ENCODE assay signal across 27 mouse cellular contexts in the genomic region with DNA sequence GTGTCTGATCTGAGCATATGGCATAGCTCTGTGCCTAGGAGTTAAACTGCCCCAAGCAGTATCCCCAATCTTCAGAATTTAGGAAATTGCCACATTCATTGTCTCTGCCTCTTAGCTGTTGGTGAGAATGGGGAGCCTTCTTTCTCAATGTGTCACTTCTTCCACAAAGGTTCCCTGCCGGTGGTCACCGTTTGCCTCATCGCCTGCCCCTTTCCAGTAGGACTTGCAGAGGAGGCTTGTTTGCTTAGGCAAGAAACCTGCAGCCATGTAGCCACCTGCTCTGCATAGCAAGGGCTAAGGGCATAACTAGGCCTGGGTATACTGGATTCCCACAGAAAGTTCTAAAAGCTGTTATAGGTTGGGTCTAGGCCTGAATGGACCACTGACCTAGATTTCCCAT. TPM values are rescaled to one million over a fixed set of nuclear protein-coding genes. Genes with fewer than 3 reads are reported as not detected.
"Had no signal": no experiment of that assay in that cellular context is flagged by ENCODE, and none has a peak within 500 bp of the region (broad histone marks: within the 10 kb centered on the region; RNA-seq: fewer than 3 reads in every experiment).

No protein-coding gene starts in this region.

- H3K36me3 ChIP-seq: kidney, embryonic 15.5 days; lung, embryonic 15.5 days; midbrain, embryonic 10.5 days had no signal

- H3K27ac ChIP-seq: kidney, embryonic 15.5 days; left cerebral cortex, adult 2 months; liver, embryonic 14.5 days; lung, embryonic 15.5 days; midbrain, embryonic 10.5 days; midbrain, embryonic 13.5 days had no signal

- ATAC-seq: midbrain, embryonic 13.5 days; midbrain, embryonic 16.5 days had no signal

- H3K27me3 ChIP-seq: kidney, embryonic 15.5 days; lung, embryonic 15.5 days; midbrain, embryonic 13.5 days had no signal

- DNase-seq: kidney, adult 11 months; kidney, adult 8-10 months; kidney, postnatal 10 days; kidney, postnatal 36 days; layer of hippocampus, postnatal 36 days; lung, adult 18-20 months; lung, postnatal 10 days; lung, postnatal 36 days; right cerebral cortex, adult 18-20 months; right cerebral cortex, postnatal 25 days; spleen, adult 18-20 months; thymus, adult 18-20 months; thymus, postnatal 14 days; thymus, postnatal 4 days had no signal

- H3K4me3 ChIP-seq: kidney, embryonic 15.5 days; left cerebral cortex, adult 2 months; lung, embryonic 15.5 days; midbrain, embryonic 10.5 days; midbrain, embryonic 13.5 days; myocyte had no signal

- H3K4me1 ChIP-seq: kidney, embryonic 15.5 days; lung, embryonic 15.5 days; midbrain, embryonic 10.5 days; midbrain, embryonic 13.5 days had no signal

- H3K9me3 ChIP-seq: kidney, embryonic 15.5 days; lung, embryonic 15.5 days; midbrain, embryonic 10.5 days; midbrain, embryonic 13.5 days had no signal

RNA-seq across cellular contexts. Expression of a gene that starts 2.2 kb away (rescaled TPM):
- total RNA-seq: layer of hippocampus, postnatal 10 days; layer of hippocampus, postnatal 36 days; left cerebral cortex, adult 2 months; left cerebral cortex, postnatal 10 days; left cerebral cortex, postnatal 36 days; liver, adult 2 months had no signal
- polyA plus RNA-seq: myocyte; neural tube, embryonic 14.5 days had no signal
